Mouse (Mus musculus) cortical plate, adult 2 months (tissue): ENCODE results near the gene Gm572. TPM values are rescaled to one million over a fixed set of nuclear protein-coding genes. Genes with fewer than 3 reads are reported as not detected.

Source experiments
- H3K27ac ChIP-seq: fragments of 200-500 bp; 2 replicates; pipeline ENCODE4 v1.5.1; 2012; ENCODE audit warnings: low read length, control low read depth, inconsistent platforms; ENCODE audit not compliant: insufficient read depth
- H3K4me1 ChIP-seq: fragments of 200-500 bp; 2 replicates; pipeline ENCODE4 v1.6.1; 2011; ENCODE audit warnings: low read length; ENCODE audit not compliant: control insufficient read depth, insufficient read depth
- H3K4me3 ChIP-seq: fragments of 200-500 bp; 2 replicates; pipeline ENCODE4 v1.5.1; 2011; ENCODE audit warnings: mild to moderate bottlenecking, low read length, control low read depth; ENCODE audit not compliant: insufficient read depth
- CTCF ChIP-seq: fragments of 200-500 bp; IDR thresholded peaks from 2 replicates; pipeline ENCODE4 v1.5.1; 2011; ENCODE audit warnings: mild to moderate bottlenecking, control low read depth, low read length; ENCODE audit not compliant: insufficient read depth; ENCODE audit errors: extremely low read depth
- POLR2A ChIP-seq: fragments of 200-500 bp; IDR thresholded peaks from 2 replicates; pipeline ENCODE4 v1.6.1; 2011; ENCODE audit warnings: mild to moderate bottlenecking, low read length, control low read depth; ENCODE audit not compliant: insufficient read depth; ENCODE audit errors: extremely low read depth
- polyA plus RNA-seq: library from polyadenylated mRNA; depleted of rRNA; stranded (reverse); fragments of >200 nt; gene quantifications from 2 replicates; pipeline ENCODE4 v1.2.3, GENCODE M21; 2012; rRNA removed

Gm572 gene
- polyA plus RNA-seq, 1 experiment, result not detected

GRCm38 (mm10) chr4:148711323-148711722, 68.2 kb downstream of the Gm572 start:
- no peaks in the 10 kb centered on the region for H3K4me1 ChIP-seq
- no peak for TF ChIP-seq POLR2A
- TF ChIP-seq CTCF, result no peak
- no peak overlapping the region for H3K4me3 ChIP-seq
- no peak overlapping the region for H3K27ac ChIP-seq

GRCm38 (mm10) chr4:148712632-148713031, 69.5 kb downstream of the Gm572 start:
- H3K27ac ChIP-seq, result no peak overlapping the region
- no peak overlapping the region for H3K4me3 ChIP-seq
- no peak for TF ChIP-seq CTCF
- no peak for TF ChIP-seq POLR2A
- no peaks in the 10 kb centered on the region for H3K4me1 ChIP-seq

- H3K4me3 ChIP-seq, result no peak overlapping the region
- no peaks in the 10 kb centered on the region for H3K4me1 ChIP-seq
- TF ChIP-seq CTCF (no peak), POLR2A (no peak)
- no peak overlapping the region for H3K27ac ChIP-seq
Observed at GRCm38 (mm10) chr4:148714064-148714463, 70.9 kb downstream of the Gm572 start.

GRCm38 (mm10) chr4:148714739-148715138, 71.6 kb downstream of the Gm572 start:
- Histone ChIP-seq H3K4me3 (no peak overlapping the region), H3K27ac (no peak overlapping the region), H3K4me1 (no peaks in the 10 kb centered on the region)
- TF ChIP-seq POLR2A (no peak), CTCF (no peak)

- Histone ChIP-seq H3K4me3 (no peak overlapping the region), H3K4me1 (no peaks in the 10 kb centered on the region), H3K27ac (no peak overlapping the region)
- no peak for TF ChIP-seq POLR2A
- peak; percentile 35 for TF ChIP-seq CTCF
Observed at GRCm38 (mm10) chr4:148715396-148715795, 72.3 kb downstream of the Gm572 start.

Other genes starting within 250 kb of the Gm572 start
- gene Ubiad1, start 198.5 kb upstream of the Gm572 start, polyA plus RNA-seq, result 9.4 and 9.6 TPM in 2 replicates
- gene Mtor, start 194.7 kb upstream of the Gm572 start, polyA plus RNA-seq, result 30.7 and 30.9 TPM in 2 replicates
- gene Angptl7, start 142.9 kb upstream of the Gm572 start, polyA plus RNA-seq, result 0.23 TPM in 2 replicates
- gene Exosc10, start 84.9 kb upstream of the Gm572 start, polyA plus RNA-seq, result 38.4 and 38.5 TPM in 2 replicates
- gene Srm, start 51.8 kb upstream of the Gm572 start, polyA plus RNA-seq, result 77.7 and 84.4 TPM in 2 replicates
- gene Masp2, start 40.8 kb upstream of the Gm572 start, polyA plus RNA-seq, result 2.4 and 2.7 TPM in 2 replicates
- gene Tardbp, start 16.3 kb upstream of the Gm572 start, polyA plus RNA-seq, result 235 and 271 TPM in 2 replicates
- 0.59 and 0.69 TPM in 2 replicates for gene Casz1, start 161.1 kb downstream of the Gm572 start, polyA plus RNA-seq